Mouse (Mus musculus): Measurements from ENCODE around the gene Defb39. TPM values are rescaled to one million over a fixed set of nuclear protein-coding genes. Genes with fewer than 3 reads are reported as not detected.

The Defb39 gene
- polyA plus RNA-seq (2015; fragmentation: Nextera tagmentation; extraction: Ambion mirVana), result not detected in 2 replicates

DNA sequence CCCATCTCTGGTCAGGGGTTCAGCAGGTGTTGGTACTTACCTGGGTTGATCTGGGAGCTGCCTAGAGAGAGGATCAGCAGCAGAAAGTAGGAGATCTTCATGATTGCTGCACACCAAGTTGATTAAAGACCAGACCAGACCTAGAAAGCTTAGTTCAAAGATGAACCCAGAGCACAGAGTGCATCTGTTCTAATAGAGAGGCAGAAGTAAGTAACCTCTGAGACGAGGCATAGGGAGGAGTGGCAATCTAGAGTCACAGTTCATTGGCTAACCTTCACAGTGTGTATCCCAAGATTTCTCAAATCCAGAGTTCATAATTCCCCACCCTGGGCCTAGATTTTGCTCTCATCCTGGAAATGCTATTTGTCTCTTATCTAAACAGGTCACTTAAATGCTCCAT lies at the start of gene Defb39:
TSS of gene Defb39 (minus strand) at position 101 of the 400 bp plus-strand sequence.
- Histone ChIP-seq H3K36me3 (ENCODE audit: control insufficient read depth, insufficient read depth, low read length) (no peaks in the 10 kb centered on the region), H3K9me3 (ENCODE audit: control insufficient read depth, low read length) (no peaks in the 10 kb centered on the region), H3K4me3 (ENCODE audit: low read depth, low read length) (no peak within 1 kb of the TSS), H3K4me1 (replicated peaks; ENCODE audit: control insufficient read depth, insufficient read depth) (no peaks in the 10 kb centered on the region), H3K9ac (ENCODE audit: low read length) (no peak within 1 kb of the TSS), H3K4me2 (replicated peaks; ENCODE audit: low read depth) (no peak within 1 kb of the TSS), H3K27me3 (ENCODE audit: control insufficient read depth, insufficient read depth, low read length) (no peaks in the 10 kb centered on the region), H3K27ac (replicated peaks) (no peak within 1 kb of the TSS)
- no peak for DNase-seq (ENCODE audit: low spot score)
- no peak for ATAC-seq (ENCODE audit: low FRiP score, low TSS enrichment)
- 71% methylated on average over 1 of the region's 1 CpGs for WGBS
- TF ChIP-seq EP300 (optimal IDR thresholded peaks at IDR 0.05) (no peak), CTCF (IDR thresholded peaks at IDR 0.05; ENCODE audit: low read depth) (no peak)

DNA sequence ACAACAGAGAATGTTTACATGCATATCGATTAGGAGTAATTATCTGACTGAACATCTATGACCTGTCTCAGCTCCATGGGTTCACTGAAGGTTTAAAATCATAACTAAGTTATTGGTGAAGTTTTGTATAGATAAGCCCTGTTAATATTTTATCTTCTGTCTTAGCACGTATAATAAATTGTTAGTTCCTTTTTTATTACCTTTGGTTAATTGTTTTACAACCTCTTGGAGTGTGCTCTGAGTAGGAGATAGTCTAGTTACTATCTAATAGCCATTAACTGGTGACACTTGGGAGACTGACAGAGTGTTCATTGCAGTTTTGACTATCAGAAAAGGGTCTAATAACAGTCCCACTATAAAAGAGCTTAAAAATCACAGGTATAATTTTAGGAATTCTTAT lies 1.4 kb upstream of the Defb39 start:
- WGBS, result 64% methylated on average over 2 of the region's 2 CpGs

DNA sequence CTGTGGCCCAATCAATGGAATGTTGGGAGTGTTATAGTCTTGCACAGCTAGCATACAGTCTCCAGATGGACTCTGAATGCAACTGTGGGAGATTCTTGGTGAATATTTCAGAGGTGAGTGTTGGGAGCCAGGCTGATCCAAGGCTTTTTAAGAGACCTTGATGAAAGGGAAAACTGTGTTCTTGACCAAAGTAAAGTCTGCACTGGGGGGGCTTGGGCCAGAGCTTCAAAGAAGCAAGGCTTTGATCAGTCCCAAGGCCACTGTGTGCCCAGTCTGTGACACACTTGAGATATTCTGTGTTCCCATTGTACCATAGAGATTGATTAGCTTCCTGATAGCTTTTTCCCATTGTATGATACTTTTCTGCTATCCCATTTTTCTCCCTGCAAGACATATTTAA lies 1.7 kb downstream of the Defb39 start:
- ATAC-seq (ENCODE audit: low FRiP score, low TSS enrichment) (no peak), DNase-seq (ENCODE audit: low spot score) (no peak)
- Histone ChIP-seq H3K36me3 (ENCODE audit: control insufficient read depth, insufficient read depth, low read length) (no peaks in the 10 kb centered on the region), H3K4me3 (ENCODE audit: low read depth, low read length) (no peak overlapping the region), H3K4me1 (replicated peaks; ENCODE audit: control insufficient read depth, insufficient read depth) (no peaks in the 10 kb centered on the region), H3K27ac (replicated peaks) (no peak overlapping the region), H3K9me3 (ENCODE audit: control insufficient read depth, low read length) (no peaks in the 10 kb centered on the region), H3K27me3 (ENCODE audit: control insufficient read depth, insufficient read depth, low read length) (no peaks in the 10 kb centered on the region), H3K9ac (ENCODE audit: low read length) (no peak overlapping the region), H3K4me2 (replicated peaks; ENCODE audit: low read depth) (no peak overlapping the region)
- TF ChIP-seq EP300 (optimal IDR thresholded peaks at IDR 0.05) (no peak), CTCF (IDR thresholded peaks at IDR 0.05; ENCODE audit: low read depth) (no peak)

More for the DNA sequence above, 1.4 kb upstream of the Defb39 start:
- no peak for DNase-seq (ENCODE audit: low spot score)
- Histone ChIP-seq H3K4me2 (replicated peaks; ENCODE audit: low read depth) (no peak overlapping the region), H3K36me3 (ENCODE audit: control insufficient read depth, insufficient read depth, low read length) (no peaks in the 10 kb centered on the region), H3K27ac (replicated peaks) (no peak overlapping the region), H3K27me3 (ENCODE audit: control insufficient read depth, insufficient read depth, low read length) (no peaks in the 10 kb centered on the region), H3K4me3 (ENCODE audit: low read depth, low read length) (no peak overlapping the region), H3K9ac (ENCODE audit: low read length) (no peak overlapping the region), H3K4me1 (replicated peaks; ENCODE audit: control insufficient read depth, insufficient read depth) (no peaks in the 10 kb centered on the region), H3K9me3 (ENCODE audit: control insufficient read depth, low read length) (no peaks in the 10 kb centered on the region)
- ATAC-seq (ENCODE audit: low FRiP score, low TSS enrichment), result no peak
- TF ChIP-seq EP300 (optimal IDR thresholded peaks at IDR 0.05) (no peak), CTCF (IDR thresholded peaks at IDR 0.05; ENCODE audit: low read depth) (no peak)

DNA sequence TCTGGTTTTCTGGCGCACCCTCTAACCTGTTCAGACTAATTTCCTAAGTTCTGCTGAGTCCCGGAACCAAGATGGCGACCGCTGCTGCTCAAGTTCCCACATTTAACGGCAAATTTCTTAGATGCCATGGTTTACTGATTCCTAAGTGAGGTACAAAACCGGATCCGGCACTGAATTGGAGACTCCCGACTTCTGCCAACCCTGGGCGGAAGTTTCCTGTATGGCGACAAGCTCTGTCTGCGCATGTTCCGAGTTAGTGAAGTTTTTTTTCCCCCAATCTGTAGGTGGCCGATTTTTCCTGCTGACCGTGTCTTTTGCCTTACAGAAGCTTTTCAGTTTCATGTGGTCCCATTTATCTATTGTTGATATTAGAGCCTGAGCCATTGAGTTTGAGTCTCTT lies 19.4 kb downstream of the Defb39 start:
- Histone ChIP-seq H3K4me3 (ENCODE audit: low read depth, low read length) (no peak overlapping the region), H3K4me2 (replicated peaks; ENCODE audit: low read depth) (no peak overlapping the region), H3K4me1 (replicated peaks; ENCODE audit: control insufficient read depth, insufficient read depth) (no peaks in the 10 kb centered on the region), H3K9me3 (ENCODE audit: control insufficient read depth, low read length) (no peaks in the 10 kb centered on the region), H3K36me3 (ENCODE audit: control insufficient read depth, insufficient read depth, low read length) (no peaks in the 10 kb centered on the region), H3K9ac (ENCODE audit: low read length) (no peak overlapping the region), H3K27me3 (ENCODE audit: control insufficient read depth, insufficient read depth, low read length) (no peaks in the 10 kb centered on the region), H3K27ac (replicated peaks) (no peak overlapping the region)
- TF ChIP-seq EP300 (optimal IDR thresholded peaks at IDR 0.05), result no peak
- no peak for TF ChIP-seq CTCF (IDR thresholded peaks at IDR 0.05; ENCODE audit: low read depth)
- WGBS, result 91% methylated on average over 13 of the region's 14 CpGs
- no peak for ATAC-seq (ENCODE audit: low FRiP score, low TSS enrichment)
- no peak for DNase-seq (ENCODE audit: low spot score)

DNA sequence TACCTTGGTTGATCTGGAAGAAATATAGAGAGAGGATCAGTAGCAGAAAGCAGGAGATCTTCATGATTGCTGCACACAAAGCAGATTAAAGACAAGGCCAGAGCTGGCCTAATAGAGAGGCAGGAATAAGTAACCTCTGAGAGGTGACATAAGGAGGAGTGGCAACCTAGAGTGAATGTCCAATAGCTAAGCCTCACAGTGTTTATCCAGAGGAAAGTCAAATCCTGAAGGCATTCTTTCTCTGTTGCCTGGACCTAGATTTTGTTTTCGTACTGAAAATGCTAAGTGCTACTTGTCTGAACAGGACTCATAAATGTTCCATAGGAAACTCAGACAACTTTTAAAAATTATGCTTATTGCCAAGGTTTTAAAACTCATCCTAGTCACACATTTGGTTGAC lies 38.1 kb downstream of the Defb39 start, which contains the start of gene Defb38:
TSS of gene Defb38 (minus strand) at position 101 of the 400 bp plus-strand sequence.
- no peaks in the 10 kb centered on the region for H3K27me3 ChIP-seq (ENCODE audit: control insufficient read depth, insufficient read depth, low read length)
- H3K36me3 ChIP-seq (ENCODE audit: control insufficient read depth, insufficient read depth, low read length), result no peaks in the 10 kb centered on the region
- ATAC-seq (ENCODE audit: low FRiP score, low TSS enrichment) (no peak), DNase-seq (ENCODE audit: low spot score) (no peak)
- H3K9me3 ChIP-seq (ENCODE audit: control insufficient read depth, low read length), result no peaks in the 10 kb centered on the region
- H3K4me3 ChIP-seq (ENCODE audit: low read depth, low read length), result no peak within 1 kb of the TSS
- WGBS, result 95% methylated on average over 1 of the region's 1 CpGs
- H3K9ac ChIP-seq (ENCODE audit: low read length), result no peak within 1 kb of the TSS
- no peak within 1 kb of the TSS for H3K4me2 ChIP-seq (replicated peaks; ENCODE audit: low read depth)
- no peaks in the 10 kb centered on the region for H3K4me1 ChIP-seq (replicated peaks; ENCODE audit: control insufficient read depth, insufficient read depth)
- H3K27ac ChIP-seq (replicated peaks), result no peak within 1 kb of the TSS
- no peak for TF ChIP-seq EP300 (optimal IDR thresholded peaks at IDR 0.05)
- no peak for TF ChIP-seq CTCF (IDR thresholded peaks at IDR 0.05; ENCODE audit: low read depth)

Other genes with a start within 250 kb of the Defb39 start
- not detected in 2 replicates for gene Defb40, start 86.6 kb downstream of the Defb39 start, polyA plus RNA-seq (2015; fragmentation: Nextera tagmentation; extraction: Ambion mirVana)
- gene Defb37, start 73.8 kb downstream of the Defb39 start, polyA plus RNA-seq (2015; fragmentation: Nextera tagmentation; extraction: Ambion mirVana), result not detected in 2 replicates
- not detected in 2 replicates for gene Defb38, start 38.2 kb downstream of the Defb39 start, polyA plus RNA-seq (2015; fragmentation: Nextera tagmentation; extraction: Ambion mirVana)
- gene Defb12, start 50.0 kb upstream of the Defb39 start, polyA plus RNA-seq (2015; fragmentation: Nextera tagmentation; extraction: Ambion mirVana), result not detected in 2 replicates
- not detected in 2 replicates for gene Defb34, start 58.9 kb upstream of the Defb39 start, polyA plus RNA-seq (2015; fragmentation: Nextera tagmentation; extraction: Ambion mirVana)
- gene Gm45826, start 76.0 kb upstream of the Defb39 start, polyA plus RNA-seq (2015; fragmentation: Nextera tagmentation; extraction: Ambion mirVana), result not detected in 2 replicates
- gene Defb14, start 129.5 kb upstream of the Defb39 start, polyA plus RNA-seq (2015; fragmentation: Nextera tagmentation; extraction: Ambion mirVana), result 237 and 245 TPM in 2 replicates
- 260 and 274 TPM in 2 replicates for gene Defb4, start 133.9 kb upstream of the Defb39 start, polyA plus RNA-seq (2015; fragmentation: Nextera tagmentation; extraction: Ambion mirVana)
- gene Defb6, start 160.7 kb upstream of the Defb39 start, polyA plus RNA-seq (2015; fragmentation: Nextera tagmentation; extraction: Ambion mirVana), result 9.0 and 11.3 TPM in 2 replicates
- gene Defb46, start 175.1 kb upstream of the Defb39 start, polyA plus RNA-seq (2015; fragmentation: Nextera tagmentation; extraction: Ambion mirVana), result not detected in 2 replicates
- not detected in 2 replicates for gene Defb5, start 182.8 kb upstream of the Defb39 start, polyA plus RNA-seq (2015; fragmentation: Nextera tagmentation; extraction: Ambion mirVana)
- 11.0 and 11.3 TPM in 2 replicates for gene Defb3, start 228.6 kb upstream of the Defb39 start, polyA plus RNA-seq (2015; fragmentation: Nextera tagmentation; extraction: Ambion mirVana)

All from stomach, postnatal 0 days (tissue).